Mouse (Mus musculus): ENCODE data around the gene Tigar.

DNA sequence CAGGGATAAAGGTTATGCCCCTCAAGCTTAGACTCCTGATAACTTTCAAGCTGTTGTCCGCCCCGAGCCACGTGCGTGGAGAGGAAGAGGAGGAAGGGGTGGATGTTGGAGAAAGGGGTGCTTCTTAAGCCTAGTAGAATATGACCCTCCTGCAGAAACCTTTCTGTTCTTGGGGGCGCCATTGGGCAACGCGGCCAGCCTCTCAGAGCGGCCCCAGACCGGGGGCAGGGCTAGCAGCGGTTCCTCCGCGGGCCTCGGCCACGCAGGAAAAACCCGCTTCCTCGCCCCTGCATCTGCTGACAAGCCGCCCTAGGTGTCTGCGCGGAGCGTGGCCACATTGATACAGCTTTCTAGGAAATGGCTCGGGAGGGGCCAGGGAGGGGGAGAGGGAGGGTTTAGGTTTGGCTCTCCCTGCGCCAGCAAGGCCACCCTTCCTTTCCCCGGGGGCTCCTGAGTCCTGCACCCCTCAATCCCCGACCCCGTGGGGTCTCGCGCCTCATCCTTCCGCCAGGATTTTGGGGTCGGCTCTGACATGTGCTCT is 42.3 kb upstream of the Tigar start:
- no peak for TF ChIP-seq CTCF (IDR thresholded peaks at IDR 0.05; ENCODE audit: extremely low read depth, insufficient read depth, insufficient read length, insufficient replicate concordance)
- TF ChIP-seq POLR2A (IDR thresholded peaks at IDR 0.05; ENCODE audit: low read depth, low read length): no peak

All from spleen, adult 2 months (tissue).